Mouse (Mus musculus) central nervous system, embryonic 14 days (tissue): ENCODE results near the gene Cntnap5b. TPM values are rescaled to one million over a fixed set of nuclear protein-coding genes. Genes with fewer than 3 reads are reported as not detected.

Experiments used
- polyA plus RNA-seq: library from polyadenylated mRNA; depleted of rRNA; stranded (reverse); fragments of >200 nt; gene quantifications from 2 replicates; pipeline ENCODE4 v1.2.3, GENCODE M21; 2012; rRNA removed

Gene Cntnap5b
- 1.8 and 1.9 TPM in 2 replicates for polyA plus RNA-seq

GRCm38 (mm10) chr1:99772614-99773013 lies at the start of gene Cntnap5b:
TSS of gene Cntnap5b (plus strand) at chr1:99772765.

